Mouse (Mus musculus) cerebellum, postnatal 25 days (tissue): ENCODE data around the gene Padi4.

ENCODE experiments used
- DNase-seq, 2 experiments: peaks; one replicate each; pipeline ENCODE4 v3.0.0; 2021; ENCODE audit warnings: mixed read lengths in 2 of 2

The Padi4 gene

GRCm38 (mm10) chr4:140787414-140787813 lies 13.4 kb upstream of the Padi4 start:
- no peak for DNase-seq

DNA sequence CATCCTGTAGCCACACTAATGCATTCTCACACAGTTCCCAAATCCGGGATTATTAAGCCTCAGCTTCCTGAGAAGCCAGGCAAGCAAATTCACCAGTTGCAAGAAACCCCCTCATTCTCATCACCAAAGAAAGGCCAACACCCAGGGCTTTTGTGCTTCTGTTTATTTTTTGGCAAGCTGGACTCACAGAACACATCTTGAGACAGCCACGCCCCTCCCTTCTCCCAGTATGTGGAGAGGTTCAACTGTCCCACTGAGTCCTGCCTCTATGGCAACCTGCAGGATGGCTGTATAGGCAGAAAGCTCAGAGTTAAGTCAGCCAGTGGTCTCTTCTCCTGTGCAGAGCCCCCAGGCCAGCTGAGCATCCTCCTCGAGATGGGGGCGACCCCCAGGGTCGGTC lies 11.2 kb upstream of the Padi4 start:
- no peak for DNase-seq

DNA sequence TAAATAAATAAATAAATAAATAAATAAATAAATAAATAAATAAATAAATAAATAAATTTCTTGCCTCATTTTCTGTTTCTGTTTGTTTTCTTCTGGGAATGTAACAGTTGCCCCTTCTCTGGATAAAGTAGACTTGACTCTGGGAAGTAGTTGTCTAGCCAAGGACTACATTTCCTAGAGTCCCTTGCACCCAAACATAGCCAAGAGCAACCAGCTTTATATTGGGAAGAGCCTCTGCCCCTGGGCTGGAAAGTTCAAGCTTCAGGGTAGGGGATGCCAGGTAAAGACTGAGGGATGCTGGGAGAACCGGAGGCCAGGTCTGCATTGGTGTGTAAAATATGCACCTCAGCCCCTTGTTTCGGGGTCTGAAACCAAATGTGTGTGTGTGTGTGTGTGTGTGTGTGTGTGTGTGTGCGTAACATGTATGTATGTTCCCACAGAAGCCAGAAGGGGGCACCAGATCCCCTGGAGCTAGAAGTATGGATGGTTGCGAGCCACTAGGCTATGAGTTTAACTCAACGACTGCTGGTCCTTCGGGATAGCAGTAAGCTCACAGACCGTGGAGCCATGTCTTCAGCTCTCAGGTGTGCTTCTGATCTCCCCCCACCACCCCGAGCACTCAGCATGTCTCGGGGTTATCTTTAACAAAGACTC lies 10.4 kb upstream of the Padi4 start:
- no peak for DNase-seq

- DNase-seq, result no peak
These were observed 8.8 kb upstream of the Padi4 start for GRCm38 (mm10) chr4:140782821-140783220.

- no peak for DNase-seq
These were observed 6.5 kb upstream of the Padi4 start for GRCm38 (mm10) chr4:140780507-140780906.

DNA sequence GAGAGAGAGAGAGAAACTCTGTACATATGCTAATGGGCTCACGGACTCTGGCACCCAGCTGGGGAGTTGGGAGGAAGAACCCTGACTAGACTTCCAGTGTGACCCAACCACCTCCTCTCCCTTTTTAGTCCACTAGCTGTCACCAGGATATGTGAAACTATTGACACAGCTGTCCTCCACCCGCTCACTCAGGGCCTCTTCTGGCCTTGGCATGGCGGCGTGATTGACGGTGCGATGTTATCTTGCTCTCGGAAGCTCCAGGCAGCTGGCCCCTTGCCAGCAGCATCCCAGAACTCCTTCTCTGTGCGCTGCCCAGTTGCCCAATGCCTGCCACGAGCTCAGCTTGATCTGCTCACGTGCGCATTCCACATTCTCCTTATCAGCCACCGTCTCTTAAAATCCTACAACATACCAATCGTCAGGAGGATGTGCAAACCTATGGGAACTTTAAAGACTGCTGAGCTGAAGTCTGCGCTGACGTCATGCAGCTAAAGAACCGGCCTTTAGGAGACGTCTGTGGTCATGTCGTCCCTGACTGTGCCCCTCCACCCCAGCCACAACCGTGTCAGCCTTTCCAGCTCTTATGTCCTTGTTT lies 5.9 kb upstream of the Padi4 start:
- DNase-seq, result peak; percentile 14 to 28

DNA sequence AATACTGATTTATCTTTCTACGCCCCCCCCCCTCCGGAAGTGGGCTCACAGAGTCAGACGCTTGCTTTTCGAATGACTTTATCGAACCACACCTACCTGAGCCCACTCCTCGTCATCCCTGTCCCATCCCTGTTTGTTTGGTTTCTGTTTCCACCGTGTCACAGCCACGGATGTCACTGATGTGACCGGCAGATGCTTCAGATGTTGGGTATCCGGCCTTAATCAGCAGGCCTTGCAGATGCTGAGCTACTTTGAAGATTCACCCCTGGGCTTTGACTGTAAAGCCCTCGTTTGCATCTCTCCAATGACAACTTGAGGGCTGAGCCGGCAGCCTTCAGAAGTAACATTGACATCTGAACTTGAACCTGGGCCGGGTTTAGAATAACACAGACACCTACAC lies 2.6 kb upstream of the Padi4 start:
- no peak for DNase-seq

- DNase-seq, result no peak
These were observed 1.8 kb upstream of the Padi4 start for GRCm38 (mm10) chr4:140775876-140776275.

GRCm38 (mm10) chr4:140774893-140775292 lies 857 bp upstream of the Padi4 start:
- no peak for DNase-seq

- no peak for DNase-seq
These were observed 2.9 kb downstream of the Padi4 start for GRCm38 (mm10) chr4:140771091-140771490.

GRCm38 (mm10) chr4:140770433-140770832 lies 3.6 kb downstream of the Padi4 start:
- DNase-seq, result peak in 1 of 2 experiments; percentile 9

GRCm38 (mm10) chr4:140768973-140769372 lies 5.1 kb downstream of the Padi4 start:
- DNase-seq, result no peak

DNA sequence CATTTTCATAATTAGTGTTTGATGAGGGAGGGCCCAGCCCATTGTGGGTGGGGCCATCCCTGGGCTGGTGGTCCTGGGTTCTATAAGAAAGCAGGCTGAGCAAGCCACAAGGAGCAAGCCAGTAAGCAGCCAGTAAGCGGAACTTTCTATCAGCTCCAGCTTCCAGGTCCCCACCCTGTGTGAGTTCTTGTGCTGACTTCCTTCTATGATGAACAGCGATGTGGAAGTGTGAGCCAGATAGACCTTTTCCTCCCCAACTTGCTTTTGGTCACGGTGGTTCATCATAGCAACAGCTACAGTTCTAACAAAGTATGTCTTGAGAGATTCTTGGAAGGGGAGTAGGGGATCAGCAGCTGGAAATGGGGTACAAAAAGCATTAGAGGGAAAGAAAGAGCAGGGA lies 8.1 kb downstream of the Padi4 start:
- DNase-seq, result no peak

DNA sequence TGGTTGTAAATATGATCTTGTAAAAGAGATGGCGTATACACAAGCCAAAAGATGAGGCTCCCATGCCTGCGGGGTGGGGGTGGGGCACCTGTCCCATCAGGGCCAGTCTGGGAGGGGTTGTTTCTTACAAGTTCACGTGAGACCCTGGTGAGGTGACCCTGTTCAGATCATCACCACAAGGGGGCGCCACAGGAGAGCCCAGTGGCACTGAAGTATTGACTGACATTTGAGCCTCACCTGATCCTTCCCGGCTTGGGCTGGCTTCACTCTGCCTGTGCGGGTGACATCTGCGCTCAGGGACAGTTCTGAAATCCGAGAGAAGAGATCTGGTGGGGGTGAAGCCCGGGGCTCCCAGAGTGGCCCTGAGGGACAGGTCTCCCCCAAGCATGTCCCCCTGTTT lies 10.9 kb downstream of the Padi4 start:
- DNase-seq, result peak; percentile 22 to 59

- DNase-seq, result no peak
These were observed 12.4 kb downstream of the Padi4 start for GRCm38 (mm10) chr4:140761601-140762000.

DNA sequence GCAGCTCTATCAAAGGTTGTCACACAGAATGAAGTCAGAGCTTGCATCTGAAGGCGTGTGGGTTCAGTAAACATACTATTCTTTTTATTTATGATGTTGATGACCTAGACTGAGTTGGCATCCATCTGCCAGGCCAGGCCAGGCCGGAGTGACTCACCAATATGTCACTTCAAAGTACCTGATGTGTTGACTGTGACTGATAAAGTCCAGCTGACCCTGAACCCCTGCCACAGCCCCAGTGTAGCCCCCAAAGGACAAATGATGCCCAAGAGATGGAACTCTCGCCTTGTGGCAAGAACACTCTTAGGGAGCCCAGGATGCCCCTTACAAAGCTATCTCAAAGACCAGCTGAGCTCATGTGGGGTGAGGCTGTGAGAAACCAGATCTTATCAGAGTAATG lies 18.2 kb downstream of the Padi4 start:
- no peak for DNase-seq

GRCm38 (mm10) chr4:140753366-140753765 lies 20.7 kb downstream of the Padi4 start:
- DNase-seq, result no peak

DNA sequence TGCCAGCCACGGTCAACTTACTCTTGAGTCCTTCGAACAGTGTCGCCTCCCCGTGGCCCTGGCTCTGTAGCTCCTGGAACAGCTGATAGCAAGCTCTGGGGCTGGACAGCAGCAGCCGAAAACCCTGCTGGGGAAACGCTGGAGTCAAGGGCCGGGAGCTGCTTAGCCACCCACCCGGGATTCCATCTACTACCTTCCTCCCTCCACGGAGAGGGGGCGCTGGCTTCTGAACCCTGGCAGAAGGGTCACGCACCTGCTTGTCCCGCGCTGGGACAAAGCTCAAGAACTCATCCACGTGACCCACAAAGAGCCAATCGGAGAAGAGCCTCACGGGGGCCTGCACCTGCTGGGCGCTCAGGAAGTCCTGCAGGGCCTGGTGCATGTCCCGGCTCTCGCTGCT lies 23.7 kb downstream of the Padi4 start:
- DNase-seq, result peak; percentile 18 to 39

GRCm38 (mm10) chr4:140747978-140748377 lies 26.1 kb downstream of the Padi4 start:
- no peak for DNase-seq

DNA sequence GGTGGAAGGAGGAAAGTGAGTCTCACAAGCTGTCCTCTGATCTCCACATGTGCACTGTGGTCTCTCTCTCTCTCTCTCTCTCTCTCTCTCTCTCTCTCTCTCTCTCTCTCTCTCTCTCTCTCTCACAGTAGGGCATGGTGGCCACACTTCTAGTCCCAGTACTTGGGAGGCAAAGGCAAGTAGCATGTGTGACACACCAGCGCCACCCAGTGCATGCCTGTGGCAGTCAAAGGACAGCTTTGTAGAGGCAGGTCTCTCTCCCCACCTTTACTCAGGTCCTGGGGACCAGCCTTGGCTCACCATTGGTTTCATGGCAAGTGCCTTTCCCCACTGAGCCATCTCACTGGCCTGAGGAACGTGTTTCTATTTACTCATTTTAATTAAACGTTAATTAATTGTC lies 29.4 kb downstream of the Padi4 start:
- DNase-seq, result peak; percentile 54 to 78

- DNase-seq, result no peak
These were observed 30.9 kb downstream of the Padi4 start for GRCm38 (mm10) chr4:140743086-140743485.

GRCm38 (mm10) chr4:140742543-140742942 lies 31.5 kb downstream of the Padi4 start, which contains the start of gene Padi6:
Gene Padi6, minus strand, starts transcription at chr4:140742643.
- no peak for DNase-seq

DNA sequence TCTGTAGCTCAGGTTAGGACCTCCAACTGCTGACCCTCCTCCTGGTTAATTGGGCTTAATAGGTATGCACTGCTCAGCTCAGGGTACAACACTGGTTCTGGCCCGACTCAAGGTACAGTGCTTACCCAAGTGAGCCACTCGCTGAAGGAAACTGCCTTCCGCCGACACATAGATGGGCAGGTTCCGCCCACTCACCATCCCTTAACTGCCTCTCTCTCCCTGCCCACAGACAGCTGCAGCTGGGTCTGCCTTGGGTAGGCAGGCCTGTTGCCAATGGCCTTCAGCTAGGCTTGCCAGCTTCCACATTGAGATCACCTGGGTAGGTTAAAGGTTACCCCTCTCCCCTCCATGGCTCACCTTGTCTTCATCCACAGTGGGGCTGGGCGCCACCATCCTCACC lies 32.6 kb downstream of the Padi4 start:
- no peak for DNase-seq

DNA sequence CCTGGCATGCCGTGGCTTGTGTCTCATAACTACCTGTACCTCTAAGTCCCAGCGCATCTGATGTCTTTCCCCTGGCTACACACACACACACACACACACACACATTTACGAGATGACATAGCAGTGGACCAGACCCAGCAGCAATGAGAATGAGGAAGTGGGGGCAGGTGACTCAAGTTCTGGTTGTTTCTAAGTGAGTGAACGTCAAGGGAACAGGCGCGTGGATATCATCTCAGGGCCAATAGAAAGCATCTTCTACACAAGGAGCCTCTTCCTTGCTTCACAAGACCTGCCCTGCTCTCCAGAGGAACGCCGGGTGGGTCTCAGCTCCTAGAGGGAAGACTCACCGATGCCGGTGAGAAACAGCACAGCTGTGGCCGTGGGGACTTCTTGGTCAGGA lies 33.4 kb downstream of the Padi4 start:
- no peak for DNase-seq

GRCm38 (mm10) chr4:140732871-140733270 lies 41.2 kb downstream of the Padi4 start:
- no peak for DNase-seq
